Mouse (Mus musculus) cerebellum, adult 2 months (tissue): ENCODE measurements around the gene Uba2. TPM values are rescaled to one million over a fixed set of nuclear protein-coding genes. Genes with fewer than 3 reads are reported as not detected.
"Not testable (repeated sequence)": the region's sequence is repeated elsewhere in the genome, so short reads cannot be mapped to it uniquely, and the experiment has no call there.

Experiments
- DNase-seq, 2 experiments: peaks; one replicate each; pipeline ENCODE4 v3.0.0; 2021
- H3K27ac ChIP-seq: fragments of 200-500 bp; 2 replicates; pipeline ENCODE4 v1.5.1; 2012; ENCODE audit warnings: low read length, control low read depth, inconsistent platforms; ENCODE audit not compliant: insufficient read depth
- H3K27me3 ChIP-seq: fragments of 200-500 bp; 2 replicates; pipeline ENCODE4 v1.6.1; 2012; ENCODE audit warnings: inconsistent platforms, mild to moderate bottlenecking, low read length, moderate library complexity; ENCODE audit not compliant: control insufficient read depth, insufficient read depth
- H3K4me1 ChIP-seq: fragments of 200-500 bp; 2 replicates; pipeline ENCODE4 v1.6.1; 2011; ENCODE audit warnings: low read length; ENCODE audit not compliant: control insufficient read depth, insufficient read depth
- H3K4me3 ChIP-seq: fragments of 200-500 bp; replicated peaks from 2 replicates; pipeline ENCODE3; 2011; ENCODE audit warnings: mild to moderate bottlenecking, low read depth, low read length, control low read depth; ENCODE audit not compliant: insufficient read depth
- CTCF ChIP-seq: fragments of 200-500 bp; IDR thresholded peaks from 2 replicates; pipeline ENCODE4 v1.5.1; 2011; ENCODE audit warnings: low read depth, mild to moderate bottlenecking, control low read depth, low read length, moderate library complexity, borderline replicate concordance; ENCODE audit not compliant: insufficient read depth
- POLR2A ChIP-seq: fragments of 200-500 bp; IDR thresholded peaks from 2 replicates; pipeline ENCODE4 v1.6.1; 2011; ENCODE audit warnings: low read length, control low read depth, borderline replicate concordance; ENCODE audit not compliant: insufficient read depth
- WGBS: fragments of 180-500 bp; shearing (Covaris S2); methylation state at CpG from one replicate; pipeline ENCODE4 v1.1.7; 2018; 5-methylcytosine and 5-hydroxymethylcytosine counted together
- polyA plus RNA-seq: library from polyadenylated mRNA; depleted of rRNA; stranded (reverse); fragments of >200 nt; gene quantifications from 2 replicates; pipeline ENCODE4 v1.2.3, GENCODE M21; 2012

The Uba2 gene
- polyA plus RNA-seq, 1 experiment = 106 TPM

DNA sequence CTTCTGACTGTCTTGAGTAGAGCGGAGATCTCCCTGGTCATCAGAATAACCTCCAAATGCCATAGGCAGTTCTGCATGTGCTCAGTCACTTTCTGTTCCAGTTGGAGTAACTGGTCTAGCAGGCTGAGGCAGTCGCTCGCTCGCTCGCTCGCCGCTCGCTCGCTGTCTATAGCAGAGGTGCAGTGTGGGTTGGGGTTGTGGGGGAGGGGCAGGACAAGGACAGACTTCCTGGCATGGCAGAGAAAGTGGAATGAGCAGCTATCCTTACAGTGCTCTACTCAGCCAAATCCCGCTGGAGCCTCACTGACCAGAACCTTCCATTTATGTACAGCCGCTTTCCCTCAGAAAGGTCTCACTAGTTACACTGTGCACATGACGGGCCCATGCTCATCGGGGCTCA is 14.0 kb upstream of the Uba2 start:
- WGBS = 91% methylated on average over 13 of the region's 13 CpGs
- Histone ChIP-seq H3K27ac (no peak overlapping the region), H3K27me3 (no peaks in the 10 kb centered on the region), H3K4me3 (no peak overlapping the region), H3K4me1 (peaks cover 15% of the 10 kb centered on the region)
- no peak for TF ChIP-seq POLR2A
- no peak for TF ChIP-seq CTCF
- DNase-seq = no peak

DNA sequence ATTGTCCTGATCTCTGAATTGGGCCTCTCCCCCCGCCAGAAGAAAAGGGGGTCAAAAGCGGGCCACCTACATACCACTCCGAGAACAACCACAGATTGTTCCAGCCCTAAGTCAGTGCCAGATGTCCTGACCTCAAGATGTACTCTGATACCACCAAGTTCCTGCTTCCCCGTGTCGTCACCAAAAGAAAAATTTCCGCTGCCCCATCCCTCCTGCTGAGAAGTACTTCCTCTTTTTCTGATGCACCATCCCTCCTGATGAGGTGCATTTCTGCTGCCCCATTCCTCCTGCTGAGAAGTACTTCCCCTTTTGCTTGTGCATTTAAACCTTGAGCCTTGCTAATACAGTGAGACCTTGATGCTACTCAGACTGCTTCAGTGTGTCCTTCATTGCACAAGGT is 6.8 kb upstream of the Uba2 start:
- not testable (repeated sequence) for H3K27me3 ChIP-seq, H3K4me3 ChIP-seq, H3K27ac ChIP-seq, DNase-seq, H3K4me1 ChIP-seq
- 68% methylated on average over 6 of the region's 6 CpGs for WGBS

GRCm38 (mm10) chr7:34172251-34172650 is 2.9 kb upstream of the Uba2 start:
- no peak for DNase-seq
- Histone ChIP-seq H3K4me1 (no peaks in the 10 kb centered on the region), H3K27me3 (no peaks in the 10 kb centered on the region), H3K27ac (no peak overlapping the region), H3K4me3 (no peak overlapping the region)
- WGBS = 55% methylated on average over 1 of the region's 1 CpGs
- TF ChIP-seq POLR2A (no peak), CTCF (no peak)

DNA sequence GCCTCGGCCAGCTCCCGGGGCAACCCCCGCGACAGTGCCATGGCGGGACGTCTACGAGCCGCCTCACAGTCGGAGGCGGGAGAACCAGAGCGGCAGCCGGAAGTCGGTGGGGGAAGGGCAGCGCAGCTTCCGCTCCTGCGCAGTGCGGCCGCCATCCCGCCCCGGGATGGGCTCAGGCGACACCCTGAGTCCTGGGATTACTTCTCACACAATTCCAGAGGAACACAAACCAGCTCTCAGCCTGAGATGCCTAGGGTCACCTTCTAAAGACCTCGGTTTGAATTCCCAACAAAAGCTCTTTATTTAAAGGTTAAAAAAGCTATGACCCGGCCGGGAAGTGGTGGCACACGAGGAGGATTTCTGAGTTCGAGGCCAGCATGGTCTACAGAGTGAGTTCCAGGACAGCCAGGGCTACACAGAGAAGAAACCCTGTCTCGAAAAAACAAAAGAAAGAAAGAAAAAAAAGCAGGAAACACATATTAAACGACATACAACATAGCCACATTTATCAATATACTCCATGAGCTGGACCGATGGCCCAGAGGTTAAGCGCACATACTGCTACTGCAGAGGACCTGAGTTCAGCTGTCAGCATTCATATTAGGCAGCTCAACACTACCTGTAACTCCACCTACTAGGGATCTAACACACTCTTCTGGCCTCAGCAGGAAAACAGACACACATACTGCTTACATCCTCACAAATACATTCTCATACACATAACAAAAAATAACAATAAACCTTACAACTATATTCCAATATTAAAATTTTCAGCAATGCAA is 738 bp downstream of the Uba2 start:
- Histone ChIP-seq H3K27me3 (no peaks in the 10 kb centered on the region), H3K4me3 (peak overlapping the region; percentile 90), H3K4me1 (peaks cover 2% of the 10 kb centered on the region; the same call in 1 of the 2 replicates), H3K27ac (peak overlapping the region; percentile 15)
- 9% methylated on average over 30 of the region's 30 CpGs for WGBS
- TF ChIP-seq POLR2A (peak; percentile 89), CTCF (no peak)
- DNase-seq = peak; percentile 92 to 95

DNA sequence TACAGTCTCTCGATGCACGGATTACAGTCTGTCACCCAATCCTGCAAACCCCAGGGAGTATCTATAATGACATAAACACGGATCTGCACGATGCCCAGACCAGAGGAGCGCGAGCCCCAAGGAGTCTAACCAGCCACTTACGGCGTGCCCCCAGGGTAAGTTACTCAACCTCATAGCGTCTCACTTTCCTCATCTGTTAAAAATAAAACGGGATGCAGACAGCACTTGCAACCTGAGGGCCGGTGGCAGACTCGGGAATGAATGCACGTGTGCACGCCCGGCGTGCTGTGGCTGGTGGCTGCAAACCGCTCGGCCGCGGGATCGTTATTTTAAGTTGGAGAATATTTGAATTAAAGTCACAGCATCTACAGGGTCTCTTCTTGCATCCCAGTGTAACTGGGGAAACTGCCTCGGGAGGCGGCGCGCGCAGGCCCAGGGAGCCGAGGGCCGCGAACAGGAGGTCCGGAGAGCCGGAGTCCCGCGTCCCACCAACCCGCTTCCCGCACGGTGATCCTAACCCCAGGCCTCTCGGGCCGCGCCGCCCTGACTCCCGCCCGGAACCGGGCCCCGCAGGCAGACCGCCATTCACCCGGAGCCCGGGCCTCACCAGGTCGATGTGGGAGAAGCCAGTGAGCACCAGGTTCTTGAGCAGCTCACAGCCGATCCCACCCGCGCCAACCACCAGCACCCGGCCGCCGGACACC is 1.5 kb downstream of the Uba2 start:
- H3K27ac ChIP-seq = peak overlapping the region; percentile 15
- DNase-seq = no peak
- WGBS = under 1% methylated on average over 54 of the region's 54 CpGs
- TF ChIP-seq CTCF = no peak
- TF ChIP-seq POLR2A = no peak
- H3K27me3 ChIP-seq = no peaks in the 10 kb centered on the region
- peaks cover 2% of the 10 kb centered on the region; the same call in 1 of the 2 replicates for H3K4me1 ChIP-seq
- H3K4me3 ChIP-seq = peak overlapping the region; percentile 90

DNA sequence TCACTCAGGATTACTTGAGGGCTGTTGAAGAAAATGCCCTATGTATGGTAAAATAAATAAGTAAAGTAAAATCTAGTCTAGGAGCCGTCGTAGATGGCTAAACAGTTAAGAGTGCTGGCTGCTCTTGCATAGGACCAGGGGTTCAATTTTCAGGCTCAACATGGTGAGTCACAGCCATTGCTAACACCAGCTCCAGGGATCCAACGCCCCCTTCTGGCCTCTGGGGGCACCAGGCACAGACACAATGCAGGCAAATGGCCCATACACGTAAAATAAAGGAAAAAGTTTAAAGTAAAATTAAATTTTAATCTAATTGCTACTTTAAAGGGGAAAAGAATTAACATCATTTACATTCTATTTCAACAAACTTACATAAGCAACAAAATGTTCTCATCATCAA is 2.5 kb downstream of the Uba2 start:
- H3K4me3 ChIP-seq = peak overlapping the region; percentile 29
- peak in 1 of 2 experiments; percentile 11 for DNase-seq

GRCm38 (mm10) chr7:34165999-34166398 is 3.4 kb downstream of the Uba2 start:
- H3K4me3 ChIP-seq = no peak overlapping the region
- H3K27ac ChIP-seq = no peak overlapping the region
- DNase-seq = no peak
- H3K4me1 ChIP-seq = peaks cover 2% of the 10 kb centered on the region; the same call in 1 of the 2 replicates
- no peak for TF ChIP-seq POLR2A
- 59% methylated on average over 3 of the region's 3 CpGs for WGBS
- no peaks in the 10 kb centered on the region for H3K27me3 ChIP-seq

More for the DNA sequence above, 2.5 kb downstream of the Uba2 start:
- no peak for TF ChIP-seq POLR2A
- TF ChIP-seq CTCF = peak; percentile 35; the same call in 1 of the 2 replicates
- Histone ChIP-seq H3K27me3 (no peaks in the 10 kb centered on the region), H3K4me1 (peaks cover 2% of the 10 kb centered on the region; the same call in 1 of the 2 replicates), H3K27ac (no peak overlapping the region)
- WGBS = 46% methylated on average over 4 of the region's 4 CpGs

DNA sequence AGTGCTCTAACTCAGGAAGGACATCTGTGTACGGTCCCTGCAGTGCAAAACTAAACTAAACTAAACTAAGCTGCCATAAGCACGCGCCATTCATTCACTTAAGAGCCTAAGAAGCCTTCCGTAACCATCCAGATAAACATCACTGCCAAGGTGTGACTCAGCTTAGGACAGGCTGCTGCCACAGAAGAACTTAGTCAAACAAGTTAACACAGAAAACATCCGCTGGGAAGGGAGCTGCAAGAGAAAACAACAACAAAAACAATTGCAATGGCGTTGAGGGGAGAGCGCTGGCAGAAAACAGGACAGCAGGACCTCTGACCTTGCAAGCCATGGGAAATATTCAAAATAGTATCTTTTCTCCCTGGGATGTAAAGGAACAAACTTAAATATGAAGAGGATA is 4.7 kb downstream of the Uba2 start:
- no peak for DNase-seq
- WGBS = 86% methylated on average over 7 of the region's 7 CpGs
- peaks cover 2% of the 10 kb centered on the region; the same call in 1 of the 2 replicates for H3K4me1 ChIP-seq

More for the DNA sequence above, 4.7 kb downstream of the Uba2 start:
- TF ChIP-seq CTCF (no peak), POLR2A (no peak)
- H3K27ac ChIP-seq = no peak overlapping the region
- no peaks in the 10 kb centered on the region for H3K27me3 ChIP-seq
- no peak overlapping the region for H3K4me3 ChIP-seq
